Mouse (Mus musculus): ENCODE measurements around the gene Uqcc2.

Uqcc2 gene

GRCm38 (mm10) chr17:27154256-27154655 is 20.5 kb upstream of the Uqcc2 start:
- no peak for DNase-seq (ENCODE audit: low spot score)

GRCm38 (mm10) chr17:27153773-27154193 is 20.1 kb upstream of the Uqcc2 start:
- DNase-seq (ENCODE audit: low spot score): no peak

GRCm38 (mm10) chr17:27152976-27153723 is 19.4 kb upstream of the Uqcc2 start:
- DNase-seq (ENCODE audit: low spot score): peak; percentile 20

GRCm38 (mm10) chr17:27151411-27151810 is 17.7 kb upstream of the Uqcc2 start:
- DNase-seq (ENCODE audit: low spot score): peak; percentile 41

- no peak for DNase-seq (ENCODE audit: low spot score)
These were observed 17.2 kb upstream of the Uqcc2 start for GRCm38 (mm10) chr17:27150871-27151270.

GRCm38 (mm10) chr17:27146323-27146923 is 12.7 kb upstream of the Uqcc2 start:
- DNase-seq (ENCODE audit: low spot score): no peak

- DNase-seq (ENCODE audit: low spot score): no peak
These were observed 10.4 kb upstream of the Uqcc2 start for GRCm38 (mm10) chr17:27144152-27144551.

GRCm38 (mm10) chr17:27141971-27142450 is 8.3 kb upstream of the Uqcc2 start:
- no peak for DNase-seq (ENCODE audit: low spot score)

GRCm38 (mm10) chr17:27140262-27140661 is 6.5 kb upstream of the Uqcc2 start:
- DNase-seq (ENCODE audit: low spot score): no peak

GRCm38 (mm10) chr17:27139304-27139703 is 5.6 kb upstream of the Uqcc2 start:
- DNase-seq (ENCODE audit: low spot score): no peak

GRCm38 (mm10) chr17:27138396-27138795 is 4.7 kb upstream of the Uqcc2 start:
- DNase-seq (ENCODE audit: low spot score): no peak

GRCm38 (mm10) chr17:27134715-27135114 is 999 bp upstream of the Uqcc2 start:
- DNase-seq (ENCODE audit: low spot score): no peak

GRCm38 (mm10) chr17:27134187-27134586 is 471 bp upstream of the Uqcc2 start:
- no peak for DNase-seq (ENCODE audit: low spot score)

- DNase-seq (ENCODE audit: low spot score): no peak
These were observed 1.5 kb downstream of the Uqcc2 start for GRCm38 (mm10) chr17:27132238-27132637.

- no peak for DNase-seq (ENCODE audit: low spot score)
These were observed 2.5 kb downstream of the Uqcc2 start for GRCm38 (mm10) chr17:27131240-27131665.

GRCm38 (mm10) chr17:27130246-27130645 is 3.5 kb downstream of the Uqcc2 start:
- DNase-seq (ENCODE audit: low spot score): no peak

- no peak for DNase-seq (ENCODE audit: low spot score)
These were observed 3.9 kb downstream of the Uqcc2 start for GRCm38 (mm10) chr17:27129819-27130218.

GRCm38 (mm10) chr17:27129291-27129690 is 4.4 kb downstream of the Uqcc2 start:
- no peak for DNase-seq (ENCODE audit: low spot score)

GRCm38 (mm10) chr17:27128189-27128588 is 5.5 kb downstream of the Uqcc2 start:
- DNase-seq (ENCODE audit: low spot score): no peak

- DNase-seq (ENCODE audit: low spot score): no peak
These were observed 6.7 kb downstream of the Uqcc2 start for GRCm38 (mm10) chr17:27126974-27127373.

- no peak for DNase-seq (ENCODE audit: low spot score)
These were observed 8.0 kb downstream of the Uqcc2 start for GRCm38 (mm10) chr17:27125669-27126202.

- peak; percentile 59 for DNase-seq (ENCODE audit: low spot score)
These were observed 8.5 kb downstream of the Uqcc2 start for GRCm38 (mm10) chr17:27125185-27125584.

- no peak for DNase-seq (ENCODE audit: low spot score)
These were observed 9.8 kb downstream of the Uqcc2 start for GRCm38 (mm10) chr17:27123813-27124375.
